Mouse (Mus musculus): ENCODE data around the gene Srp72.

Srp72 gene

GRCm38 (mm10) chr5:76974554-76975285 lies at the start of gene Srp72:
Gene Srp72, plus strand, starts transcription at chr5:76974683.
- DNase-seq (ENCODE audit: low spot score), result peak; percentile 79

GRCm38 (mm10) chr5:76928124-76928832 lies 46.2 kb upstream of the Srp72 start:
- DNase-seq (ENCODE audit: low spot score), result peak; percentile 84

GRCm38 (mm10) chr5:76929180-76929877 lies 45.2 kb upstream of the Srp72 start:
- peak; percentile 44 for DNase-seq (ENCODE audit: low spot score)

- no peak for DNase-seq (ENCODE audit: low spot score)
Measured at GRCm38 (mm10) chr5:76939717-76940116, 34.8 kb upstream of the Srp72 start.

GRCm38 (mm10) chr5:76941975-76942374 lies 32.5 kb upstream of the Srp72 start:
- DNase-seq (ENCODE audit: low spot score), result no peak

- no peak for DNase-seq (ENCODE audit: low spot score)
Measured at GRCm38 (mm10) chr5:76942505-76942904, 32.0 kb upstream of the Srp72 start.

- no peak for DNase-seq (ENCODE audit: low spot score)
Measured at GRCm38 (mm10) chr5:76944965-76945677, 29.4 kb upstream of the Srp72 start.

- no peak for DNase-seq (ENCODE audit: low spot score)
Measured at GRCm38 (mm10) chr5:76945678-76946033, 28.8 kb upstream of the Srp72 start.

- DNase-seq (ENCODE audit: low spot score), result no peak
Measured at GRCm38 (mm10) chr5:76947142-76947541, 27.3 kb upstream of the Srp72 start.

GRCm38 (mm10) chr5:76947758-76948157 lies 26.7 kb upstream of the Srp72 start:
- DNase-seq (ENCODE audit: low spot score), result no peak

- DNase-seq (ENCODE audit: low spot score), result peak; percentile 35
Measured at GRCm38 (mm10) chr5:76950343-76951105, 24.0 kb upstream of the Srp72 start.

- peak; percentile 99 for DNase-seq (ENCODE audit: low spot score)
Measured at GRCm38 (mm10) chr5:76951106-76952027, 23.1 kb upstream of the Srp72 start, which contains the start of the genes Paics and Ppat. Gene Paics, plus strand, starts transcription at chr5:76951307. Gene Ppat, minus strand, starts transcription at chr5:76951578.

- DNase-seq (ENCODE audit: low spot score), result no peak
Measured at GRCm38 (mm10) chr5:76952112-76953040, 22.1 kb upstream of the Srp72 start.

- no peak for DNase-seq (ENCODE audit: low spot score)
Measured at GRCm38 (mm10) chr5:76953794-76954193, 20.7 kb upstream of the Srp72 start.

GRCm38 (mm10) chr5:76954271-76954900 lies 20.1 kb upstream of the Srp72 start:
- DNase-seq (ENCODE audit: low spot score), result no peak

- DNase-seq (ENCODE audit: low spot score), result peak; percentile 54
Measured at GRCm38 (mm10) chr5:76955474-76955873, 19.0 kb upstream of the Srp72 start.

GRCm38 (mm10) chr5:76957954-76958353 lies 16.5 kb upstream of the Srp72 start:
- DNase-seq (ENCODE audit: low spot score), result no peak

- no peak for DNase-seq (ENCODE audit: low spot score)
Measured at GRCm38 (mm10) chr5:76959587-76959986, 14.9 kb upstream of the Srp72 start.

- no peak for DNase-seq (ENCODE audit: low spot score)
Measured at GRCm38 (mm10) chr5:76962545-76962944, 11.9 kb upstream of the Srp72 start.

Data from lung, postnatal 25 days (tissue).